Mouse (Mus musculus): ENCODE results near the gene Tmigd3. TPM values are rescaled to one million over a fixed set of nuclear protein-coding genes. Genes with fewer than 3 reads are reported as not detected.

The Tmigd3 gene
- polyA plus RNA-seq, 1 experiment, result 0.20 TPM

DNA sequence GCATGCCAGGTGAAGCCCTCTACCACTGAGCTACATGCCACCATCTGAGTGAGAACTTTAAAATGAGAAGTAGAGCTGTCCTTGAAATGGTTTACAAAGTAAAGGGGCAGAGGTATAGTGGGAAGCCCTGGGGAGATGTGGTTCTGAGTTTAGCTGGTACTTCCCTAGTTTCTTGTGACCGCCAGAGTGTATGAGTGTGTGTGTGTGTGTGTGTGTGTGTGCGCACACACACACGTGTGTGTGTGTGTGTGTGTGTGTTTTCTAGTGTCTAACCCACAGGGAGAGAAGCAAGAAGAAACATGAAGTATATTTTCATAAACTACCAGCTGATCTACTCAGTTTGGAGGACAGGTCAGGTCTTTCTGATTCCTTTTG, 57.5 kb downstream of the Tmigd3 start:
- no peak for DNase-seq (ENCODE audit: extremely low spot score in 1 of 2, low spot score in 1 of 2)

DNA sequence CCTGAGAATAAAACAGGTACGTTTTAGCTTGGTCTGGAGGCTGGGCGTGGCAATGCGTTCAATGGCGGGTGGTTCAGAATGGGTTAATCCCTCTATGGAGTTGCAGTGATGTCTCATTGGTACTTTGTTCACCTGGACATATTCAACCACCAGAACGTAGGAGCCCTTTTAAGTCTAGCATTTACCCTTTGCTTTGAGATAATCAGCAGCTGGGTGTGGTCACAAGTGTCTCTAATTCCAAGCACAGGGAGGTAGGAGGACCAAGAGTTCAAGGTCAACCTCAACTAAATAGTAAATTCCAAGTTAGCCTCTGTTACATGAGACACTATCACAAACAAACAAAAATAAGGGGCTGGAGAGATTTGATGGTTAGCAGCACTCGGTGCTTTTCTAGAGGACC, 58.1 kb downstream of the Tmigd3 start:
- no peak for DNase-seq (ENCODE audit: extremely low spot score in 1 of 2, low spot score in 1 of 2)

DNA sequence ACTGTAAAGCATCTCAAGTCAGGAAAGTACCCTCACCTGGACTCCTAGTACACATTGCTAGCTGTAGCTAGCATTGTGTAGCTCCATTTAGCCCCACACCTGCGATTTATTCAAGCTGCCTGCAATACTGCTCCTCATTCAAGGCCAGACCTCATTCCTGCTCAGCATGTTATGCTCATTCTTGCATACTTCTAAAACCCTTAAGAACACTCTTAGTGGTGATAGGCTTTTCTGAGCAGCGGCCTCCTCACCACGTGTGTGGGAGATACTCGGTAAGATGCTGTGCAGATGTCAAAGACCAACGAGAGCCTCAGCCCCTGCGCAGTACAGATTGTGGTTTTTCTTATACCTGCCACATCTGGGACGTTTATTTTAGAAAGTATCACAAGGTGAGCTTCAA, 59.1 kb downstream of the Tmigd3 start:
- no peak for DNase-seq (ENCODE audit: extremely low spot score in 1 of 2, low spot score in 1 of 2)

DNA sequence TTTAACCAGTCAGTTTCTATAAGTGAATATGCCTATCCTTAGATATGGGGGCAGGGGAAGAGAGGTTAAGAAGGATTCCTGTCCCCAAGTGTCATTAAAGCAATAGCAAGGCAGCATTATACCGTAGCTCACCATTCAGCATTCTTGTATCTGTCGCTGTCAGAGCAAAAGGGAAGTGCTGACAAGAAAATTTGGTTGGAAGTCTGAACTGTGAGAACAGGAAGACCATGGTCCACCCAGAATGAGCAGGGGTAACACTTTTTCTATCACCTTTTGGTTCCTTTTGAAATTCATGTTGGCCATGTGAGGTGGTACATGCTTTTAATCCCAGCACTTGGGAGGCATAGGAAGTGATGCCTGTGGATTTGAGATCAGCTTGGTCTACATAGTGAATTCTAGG, 60.4 kb downstream of the Tmigd3 start:
- no peak for DNase-seq (ENCODE audit: extremely low spot score in 1 of 2, low spot score in 1 of 2)

DNA sequence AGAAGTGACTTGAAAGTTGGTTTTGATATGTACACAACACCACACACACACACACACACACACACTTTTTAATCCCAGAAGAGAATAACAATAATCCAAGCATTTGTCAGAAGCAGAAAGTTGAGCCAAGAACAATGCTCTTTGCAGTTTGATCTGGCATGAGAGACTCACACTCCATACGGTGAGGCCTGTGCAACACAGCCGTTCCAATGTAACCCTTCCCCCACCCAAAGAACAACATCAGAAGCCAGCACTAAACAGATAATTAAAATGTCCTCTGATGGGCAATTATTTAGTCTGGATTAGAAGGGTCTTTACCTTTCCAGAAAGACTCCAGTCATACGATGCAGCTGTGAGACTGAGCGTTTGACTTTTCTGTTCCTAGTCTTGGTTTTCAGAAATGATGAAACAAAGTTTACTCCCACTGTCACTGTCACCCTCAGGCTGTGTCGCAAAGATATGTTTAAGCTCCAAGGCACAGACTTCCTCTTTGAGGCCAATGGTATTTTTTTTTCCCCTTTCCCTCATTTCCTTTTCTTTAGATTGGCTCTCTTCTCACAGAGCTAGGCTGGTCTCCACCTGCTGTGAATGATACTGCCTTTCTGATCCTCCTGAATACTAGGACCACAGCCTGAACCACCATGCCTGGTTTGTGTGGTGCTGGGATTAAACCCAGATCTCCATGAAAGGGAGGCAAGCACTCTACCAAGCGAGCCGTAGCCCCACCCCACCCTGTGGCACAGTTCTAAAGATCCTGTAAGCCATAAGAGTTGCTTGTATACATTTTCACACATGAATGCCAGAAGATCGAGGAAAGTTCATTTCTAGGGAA, 61.8 kb downstream of the Tmigd3 start, which contains the start of gene I830077J02Rik:
Gene I830077J02Rik, minus strand, starts transcription at position 425 of the 832 bp plus-strand sequence.
- DNase-seq (ENCODE audit: extremely low spot score in 1 of 2, low spot score in 1 of 2), result no peak

DNA sequence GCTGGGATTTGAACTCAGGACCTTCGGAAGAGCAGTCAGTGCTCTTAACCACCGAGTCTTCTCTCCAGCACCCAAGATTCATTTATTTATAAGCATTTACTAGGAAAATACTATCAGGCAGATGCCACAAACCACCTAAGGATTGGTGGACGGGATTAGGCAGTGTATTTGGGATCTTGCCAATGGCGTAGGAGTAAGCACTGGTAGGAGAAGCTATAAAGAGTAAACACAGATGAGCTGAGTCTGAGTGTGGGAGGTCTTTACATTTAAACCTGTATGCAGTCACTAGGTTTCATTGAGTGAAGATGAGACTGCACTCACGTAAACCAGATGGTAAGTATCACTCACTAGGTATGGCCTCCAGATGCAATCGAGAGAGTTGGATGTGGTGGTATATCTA, 63.2 kb downstream of the Tmigd3 start:
- peak in 1 of 2 experiments; percentile 53 for DNase-seq (ENCODE audit: extremely low spot score in 1 of 2, low spot score in 1 of 2)

DNA sequence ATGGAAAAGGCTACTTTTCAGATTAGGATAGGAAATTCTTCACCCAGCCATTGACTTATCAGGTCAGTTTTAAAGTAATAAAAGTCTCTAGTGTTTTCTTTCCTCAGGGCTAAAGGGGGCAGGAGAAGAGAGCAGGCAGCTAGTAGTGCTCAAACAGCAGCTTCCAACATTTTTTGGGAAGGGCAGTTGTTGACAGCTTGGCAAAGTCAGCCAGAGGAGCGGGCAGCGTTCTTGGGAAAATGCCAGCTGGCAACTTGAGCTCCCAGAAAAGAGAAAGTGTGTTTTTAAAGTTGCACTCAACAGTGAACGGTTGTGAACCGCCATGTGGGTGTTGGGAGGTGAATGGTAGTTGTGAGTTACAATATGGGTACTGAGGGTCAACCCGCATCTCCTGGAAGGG, 64.3 kb downstream of the Tmigd3 start:
- DNase-seq (ENCODE audit: extremely low spot score in 1 of 2, low spot score in 1 of 2), result no peak

DNA sequence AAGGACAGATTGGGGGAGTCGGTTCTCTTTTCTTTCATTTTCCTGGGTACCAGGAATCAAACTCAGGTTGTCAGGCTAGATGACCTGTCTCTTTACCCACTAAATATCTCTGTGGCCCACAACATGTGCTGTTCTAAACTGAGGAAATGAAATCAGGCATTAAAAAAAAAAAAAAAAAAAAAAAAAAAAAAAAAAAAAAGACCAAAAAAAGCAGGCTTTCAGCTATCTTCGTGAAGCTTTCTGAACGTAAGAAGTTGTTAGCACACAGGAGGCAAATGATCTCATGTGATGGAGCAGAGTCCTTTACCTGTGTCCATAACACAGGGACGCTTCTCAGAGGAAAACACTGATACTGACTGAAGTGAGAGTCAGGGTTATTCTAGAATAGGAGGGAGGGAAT, 65.4 kb downstream of the Tmigd3 start:
- no peak for DNase-seq (ENCODE audit: extremely low spot score in 1 of 2, low spot score in 1 of 2)

DNA sequence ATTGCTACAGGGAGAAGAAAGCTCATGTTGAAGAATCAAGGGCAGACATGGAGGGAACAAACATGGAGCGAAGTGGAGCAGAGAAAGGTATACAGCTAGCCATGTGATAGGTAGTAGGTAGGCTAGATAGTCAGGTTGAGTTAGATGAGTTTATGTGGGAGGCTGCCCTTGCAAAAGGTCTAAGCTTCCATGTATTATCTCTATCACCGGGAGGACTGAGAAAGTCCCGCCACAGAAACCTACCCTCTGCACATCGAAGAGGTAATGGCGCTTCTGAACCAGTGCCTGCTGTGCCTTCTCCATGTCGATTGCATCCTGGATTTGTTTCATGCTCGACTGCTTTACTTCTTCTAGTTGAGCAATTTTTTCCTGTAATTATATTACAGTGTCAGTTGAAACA, 80.6 kb downstream of the Tmigd3 start:
- no peak for DNase-seq (ENCODE audit: extremely low spot score in 1 of 2, low spot score in 1 of 2)

DNA sequence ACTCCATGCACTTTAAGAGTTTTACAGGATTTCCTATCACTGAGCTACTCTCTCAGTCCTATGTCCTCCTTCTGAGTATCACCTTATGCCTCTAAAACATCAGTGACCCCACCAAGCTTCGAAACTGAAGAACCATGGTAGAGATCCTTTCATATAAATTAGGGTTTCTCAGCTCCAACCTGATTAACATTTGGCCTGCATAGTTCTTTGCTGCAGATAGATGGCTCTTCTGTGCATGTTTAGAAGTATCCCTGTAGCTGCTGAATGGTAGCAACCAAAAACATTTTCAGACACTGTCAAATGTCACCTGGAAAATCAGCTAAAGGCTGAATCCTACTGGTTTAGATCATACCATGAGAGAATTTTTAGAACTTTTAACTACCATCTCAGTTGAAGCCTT, 86.5 kb downstream of the Tmigd3 start:
- DNase-seq (ENCODE audit: extremely low spot score in 1 of 2, low spot score in 1 of 2), result no peak

DNA sequence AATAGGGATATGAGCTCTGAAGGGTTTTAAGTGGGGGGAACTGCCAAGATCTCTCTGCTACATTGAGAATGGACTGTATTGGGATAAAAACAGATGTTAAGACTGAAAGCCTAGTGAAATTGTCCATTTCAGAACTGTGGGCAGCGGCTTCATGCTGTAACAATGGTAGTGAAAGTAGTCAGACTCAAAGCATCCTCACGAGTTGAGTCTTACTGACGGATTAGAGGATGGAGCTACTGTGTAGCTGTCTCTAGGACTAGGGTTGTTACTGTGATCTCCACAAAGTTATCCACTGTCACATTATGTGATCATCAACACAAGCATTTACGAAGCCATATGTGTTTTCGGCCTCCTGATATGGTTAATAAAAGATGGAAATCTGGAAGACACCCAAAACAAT, 87.5 kb downstream of the Tmigd3 start:
- no peak for DNase-seq (ENCODE audit: extremely low spot score in 1 of 2, low spot score in 1 of 2)

DNA sequence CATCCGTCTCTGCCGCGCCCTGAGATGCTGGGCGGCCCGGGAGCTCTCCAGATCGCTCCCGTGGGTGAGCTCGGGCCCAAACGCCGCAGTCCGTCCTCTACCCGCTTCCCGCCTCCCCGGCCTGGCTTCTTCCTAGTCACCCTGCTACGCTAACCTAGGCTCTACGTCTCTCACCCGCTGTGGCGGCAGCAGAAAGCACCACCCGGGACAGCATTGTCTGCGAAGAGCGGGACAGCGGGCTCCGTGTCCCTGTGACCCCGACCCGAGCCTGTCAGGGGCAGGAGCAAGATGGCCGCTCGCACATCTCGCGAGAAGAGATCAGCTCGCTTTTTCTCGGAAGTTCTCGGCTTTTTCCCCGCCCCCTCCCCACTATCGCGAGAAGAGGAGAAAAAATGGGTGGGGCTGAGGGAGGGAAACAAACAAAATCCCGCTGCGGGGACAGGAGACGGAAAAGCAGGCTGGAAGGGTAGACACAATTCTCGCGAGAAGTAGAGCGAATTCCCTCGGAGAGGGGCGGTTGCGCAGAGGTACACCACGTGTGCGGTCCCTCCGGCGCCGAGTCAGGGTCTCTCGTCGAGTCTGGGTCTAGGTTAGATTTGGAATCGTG, 88.4 kb downstream of the Tmigd3 start, which contains the start of gene Wdr77:
Gene Wdr77, plus strand, starts transcription at position 396 of the 607 bp plus-strand sequence.
- peak; percentile 94 to 97 for DNase-seq (ENCODE audit: extremely low spot score in 1 of 2, low spot score in 1 of 2)

DNA sequence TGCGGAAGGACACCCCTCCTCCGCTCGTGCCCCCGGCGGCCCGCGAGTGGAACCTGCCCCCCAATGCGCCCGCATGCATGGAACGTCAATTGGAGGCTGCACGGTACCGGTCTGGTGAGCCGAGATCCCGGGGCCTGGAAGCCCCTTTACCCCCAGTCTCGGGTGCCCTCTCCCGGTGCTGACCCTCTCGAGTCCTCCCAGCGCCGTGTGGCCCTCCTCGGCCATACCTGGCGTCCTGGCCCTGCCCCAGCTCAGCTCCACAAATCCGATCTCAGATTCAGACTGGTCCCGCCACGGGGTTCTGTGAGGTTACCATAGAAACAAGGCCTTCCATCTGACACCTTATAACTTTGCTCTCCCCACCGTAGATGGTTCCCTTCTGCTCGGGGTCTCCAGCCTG, 88.9 kb downstream of the Tmigd3 start:
- peak in 1 of 2 experiments; percentile 23 for DNase-seq (ENCODE audit: extremely low spot score in 1 of 2, low spot score in 1 of 2)

DNA sequence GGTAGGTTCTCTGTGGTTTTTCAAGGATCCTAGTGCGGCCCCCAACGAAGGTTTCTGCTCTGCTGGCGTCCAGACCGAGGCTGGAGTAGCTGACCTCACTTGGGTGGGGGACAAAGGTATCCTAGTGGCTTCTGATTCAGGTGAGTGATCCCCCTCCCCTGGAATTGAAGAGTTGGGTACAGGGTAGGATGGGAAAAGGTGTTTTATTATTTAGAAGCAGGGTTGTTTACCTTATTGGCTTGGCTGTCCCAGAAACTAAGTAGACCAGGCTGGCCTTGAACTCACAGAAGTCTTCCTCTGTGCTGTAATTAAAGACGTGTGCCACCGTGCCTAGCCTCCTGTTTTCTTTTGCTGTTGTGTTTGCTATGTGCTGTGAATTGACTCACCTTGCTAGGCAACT, 89.3 kb downstream of the Tmigd3 start, which contains the start of gene Atp5f1:
Gene Atp5f1, minus strand, starts transcription at position 101 of the 400 bp plus-strand sequence.
- DNase-seq (ENCODE audit: extremely low spot score in 1 of 2, low spot score in 1 of 2), result no peak

DNA sequence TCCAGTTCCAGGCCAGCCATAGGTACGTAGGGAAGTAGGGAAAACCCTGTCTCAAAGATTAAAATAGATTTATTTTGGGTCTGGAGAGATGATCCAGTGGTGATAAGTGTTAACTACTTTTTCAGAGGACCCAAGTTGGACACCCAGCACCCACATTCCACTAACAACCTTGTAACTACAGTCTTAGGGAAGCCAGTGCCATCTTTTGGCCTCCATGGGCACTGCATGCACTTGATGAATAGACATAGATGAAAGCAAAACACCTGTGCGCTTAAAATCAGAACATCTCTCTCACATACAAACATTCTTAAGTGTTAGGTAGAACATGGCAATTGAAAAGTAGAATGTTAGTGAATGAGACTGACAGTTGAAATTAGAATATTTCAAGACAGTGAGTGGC, 90.0 kb downstream of the Tmigd3 start:
- DNase-seq (ENCODE audit: extremely low spot score in 1 of 2, low spot score in 1 of 2), result no peak

DNA sequence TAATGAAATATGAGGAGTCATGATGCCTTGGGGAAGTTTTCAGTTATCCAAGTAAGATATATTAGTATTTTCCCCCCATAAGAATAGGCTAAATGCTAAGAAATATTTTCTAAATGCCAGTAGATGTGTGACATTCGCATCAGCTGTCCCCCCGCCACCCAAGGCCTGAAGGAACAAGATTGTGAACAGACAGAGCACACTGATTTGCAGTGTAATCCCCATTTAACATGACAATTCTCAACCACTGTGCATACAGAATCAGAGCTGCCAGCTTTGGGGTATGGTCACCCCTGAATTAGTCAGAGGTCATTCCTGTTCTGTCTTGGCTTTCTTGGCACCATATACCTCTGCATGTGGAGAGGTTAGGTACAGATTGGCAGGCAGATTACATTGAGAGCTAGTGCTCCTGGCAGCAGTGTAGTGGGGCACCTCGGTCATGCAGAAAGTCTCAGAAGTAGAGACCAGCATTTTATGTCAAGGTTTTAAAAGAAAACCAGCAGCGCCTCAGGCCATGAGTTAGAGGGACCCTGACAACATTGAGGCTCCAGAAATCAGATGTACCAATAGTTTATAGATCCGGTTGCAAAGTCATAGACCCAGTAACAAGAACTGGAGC, 101.2 kb downstream of the Tmigd3 start:
- no peak for DNase-seq (ENCODE audit: extremely low spot score in 1 of 2, low spot score in 1 of 2)

DNA sequence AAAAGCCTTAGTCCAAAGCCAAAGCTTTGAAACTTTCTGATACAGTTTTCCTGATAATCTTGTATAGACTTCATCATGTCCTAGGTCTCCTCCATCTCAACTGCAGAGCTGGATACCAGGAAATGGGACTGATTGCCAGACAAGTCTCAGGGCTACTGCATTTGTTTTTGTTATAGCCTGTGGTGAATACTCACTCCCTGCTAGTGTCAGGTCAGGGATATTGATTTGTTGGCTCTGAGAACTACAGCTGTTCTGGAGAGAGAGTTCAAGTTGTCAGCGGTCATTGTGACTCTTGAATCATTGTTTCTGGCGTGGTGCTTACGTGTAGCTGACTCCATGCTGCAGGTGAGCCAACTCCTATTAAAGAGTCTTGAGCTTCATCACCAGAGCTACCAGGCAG, 102.7 kb downstream of the Tmigd3 start, which contains the start of gene Ovgp1:
Gene Ovgp1, plus strand, starts transcription at position 301 of the 400 bp plus-strand sequence.
- no peak for DNase-seq (ENCODE audit: extremely low spot score in 1 of 2, low spot score in 1 of 2)
